Mouse (Mus musculus) brain, embryonic 14.5 days (tissue): ENCODE results near the gene Rbm20.

ENCODE experiments used
- CTCF ChIP-seq: fragments of 200-500 bp; IDR thresholded peaks from 2 replicates; pipeline ENCODE4 v1.5.1; 2012; ENCODE audit warnings: inconsistent platforms, mild to moderate bottlenecking, moderate library complexity, borderline replicate concordance; ENCODE audit not compliant: insufficient read depth, insufficient read length; ENCODE audit errors: extremely low read depth
- POLR2A ChIP-seq: fragments of 200-500 bp; IDR thresholded peaks from 2 replicates; pipeline ENCODE4 v1.6.1; 2012; ENCODE audit warnings: mild to moderate bottlenecking, inconsistent platforms, borderline replicate concordance; ENCODE audit not compliant: poor library complexity, insufficient read depth, insufficient read length, severe bottlenecking; ENCODE audit errors: extremely low read depth

- TF ChIP-seq CTCF (no peak), POLR2A (no peak)
Measured at GRCm38 (mm10) chr19:53836569-53837454, 159.7 kb downstream of the Rbm20 start.
